Mouse (Mus musculus) adrenal gland, postnatal 10 days (tissue): ENCODE measurements at regions not wholly inside any gene's neighbourhood (a gene's known extent, or its start where the extent isn't known, plus 50 kb on each side); places are given as distances from the start of the nearest gene placed in this dataset.

Experiments used
- DNase-seq: peaks from one replicate; pipeline ENCODE4 v3.0.0; 2021; ENCODE audit warnings: mixed read lengths

GRCm38 (mm10) chr13:85639376-85640229 is 350.7 kb upstream of the Rasa1 start:
- peak; percentile 2 for DNase-seq

- DNase-seq: peak; percentile 23
Measured at GRCm38 (mm10) chr13:85629506-85630175, 340.7 kb upstream of the Rasa1 start.
